Comparison of ENCODE assay signal across 24 mouse cellular contexts in the genomic region with DNA sequence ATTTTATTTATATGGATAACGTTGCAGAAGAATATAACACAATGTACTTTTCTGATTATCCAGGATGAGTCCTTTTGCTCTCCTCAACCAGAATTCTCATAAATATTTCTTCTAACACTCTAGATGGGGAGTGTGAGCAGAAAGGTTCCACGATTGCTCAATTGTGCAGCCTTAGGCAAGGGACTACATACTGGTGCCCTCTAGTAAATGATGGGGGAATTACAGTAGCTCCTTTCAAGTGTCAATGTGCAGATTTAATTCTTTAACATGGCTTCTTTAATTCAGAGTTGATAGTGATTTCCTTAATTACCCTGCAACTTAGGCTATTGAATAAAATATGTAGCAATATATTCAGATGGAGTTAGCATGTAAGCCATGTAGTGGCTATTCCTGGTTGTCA.
DNase-seq lines count a peak whose midpoint lies in the region; ATAC-seq and TF ChIP-seq lines count a peak whose summit lies in the region.
"Had no signal": no experiment of that assay in that cellular context is flagged by ENCODE, and none has a peak within 500 bp of the region (broad histone marks: within the 10 kb centered on the region; RNA-seq: fewer than 3 reads in every experiment).

No protein-coding gene starts in this region.

- no peak for DNase-seq in frontal cortex, postnatal 36 days (ENCODE audit: low spot score in 2 of 2)
- no peak for DNase-seq in left cerebral cortex, adult 2 months (ENCODE audit: extremely low spot score in 1 of 2, low spot score in 2 of 2)
- DNase-seq in left cerebral cortex, postnatal 10 days (ENCODE audit: extremely low spot score in 1 of 2, low spot score in 2 of 2), result no peak
- no peak for DNase-seq in cerebellum, adult 9-10 months
- no peak for DNase-seq in thymus, adult 2 months
- DNase-seq: adrenal gland, adult 2 months; adrenal gland, postnatal 14 days; cerebellum, adult 11-12 months; cerebellum, adult 8-10 months; cerebellum, postnatal 14 days; embryo, embryonic 11 days; gastrocnemius, adult 2 months; gastrocnemius, postnatal 14 days; heart, adult 11 months had no signal

- no peak overlapping the region for H3K27ac ChIP-seq in left cerebral cortex, adult 2 months
- H3K27ac ChIP-seq in cortical plate, adult 2 months (ENCODE audit: insufficient read depth, low read length), result no peak overlapping the region
- no peak overlapping the region for H3K27ac ChIP-seq in thymus, adult 2 months (ENCODE audit: control insufficient read depth, insufficient read depth, low read length)
- H3K27ac ChIP-seq: embryonic facial prominence, embryonic 10.5 days; embryonic facial prominence, embryonic 13.5 days; forebrain, embryonic 12.5 days; forebrain, embryonic 15.5 days; gastrocnemius, adult 2 months; hindbrain, embryonic 12.5 days; hindbrain, embryonic 15.5 days had no signal

- WGBS in thymus, adult 2 months, result 87% methylated on average over 2 of the region's 2 CpGs

- H3K9me3 ChIP-seq in E14TG2a.4 (ENCODE audit: low read length), result no peaks in the 10 kb centered on the region
- H3K9me3 ChIP-seq: embryonic facial prominence, embryonic 10.5 days; embryonic facial prominence, embryonic 13.5 days; forebrain, embryonic 12.5 days; forebrain, embryonic 15.5 days; hindbrain, embryonic 12.5 days; hindbrain, embryonic 15.5 days had no signal

- H3K4me3 ChIP-seq in left cerebral cortex, adult 2 months, result no peak overlapping the region
- no peak overlapping the region for H3K4me3 ChIP-seq in E14TG2a.4 (replicated peaks; ENCODE audit: low read length)
- H3K4me3 ChIP-seq in cortical plate, adult 2 months (ENCODE audit: insufficient read depth, low read length), result no peak overlapping the region
- H3K4me3 ChIP-seq in thymus, adult 2 months (ENCODE audit: control insufficient read depth, insufficient read depth, low read length), result no peak overlapping the region
- H3K4me3 ChIP-seq: embryonic facial prominence, embryonic 10.5 days; embryonic facial prominence, embryonic 13.5 days; erythroblast, embryonic 14.5 days; forebrain, embryonic 12.5 days; forebrain, embryonic 15.5 days; gastrocnemius, adult 2 months; hindbrain, embryonic 12.5 days; hindbrain, embryonic 15.5 days had no signal

- intact Hi-C loops in left cerebral cortex, adult 2 months (cut with DNase I), result no loop called here
- intact Hi-C loops in left cerebral cortex, postnatal 10 days (cut with DNase I), result no loop called here

- ATAC-seq in frontal cortex, adult (ENCODE audit: low TSS enrichment), result peak; percentile 59; the same call in 1 of the 2 replicates
- ATAC-seq: forebrain, embryonic 15.5 days had no signal

- peak; percentile 30 for TF ChIP-seq CTCF in left cerebral cortex, adult 2 months (IDR thresholded peaks at IDR 0.05)
- peak; percentile 27 for TF ChIP-seq CTCF in E14TG2a.4 (conservative IDR thresholded peaks at IDR 0.05; ENCODE audit: low read length)
- TF ChIP-seq CTCF in cortical plate, adult 2 months (IDR thresholded peaks at IDR 0.05; ENCODE audit: extremely low read depth, insufficient read depth, low read length), result 0 out of 2 replicates have a peak, but pooled peaks have one; percentile 4
- no peak for TF ChIP-seq CTCF in thymus, adult 2 months (IDR thresholded peaks at IDR 0.05; ENCODE audit: borderline replicate concordance, control insufficient read depth, extremely low read depth, insufficient read depth, low read length, poor library complexity)

- H3K4me1 ChIP-seq in E14TG2a.4 (replicated peaks; ENCODE audit: low read depth, low read length), result no peaks in the 10 kb centered on the region
- H3K4me1 ChIP-seq in cortical plate, adult 2 months (ENCODE audit: control insufficient read depth, insufficient read depth, low read length), result no peaks in the 10 kb centered on the region
- no peaks in the 10 kb centered on the region for H3K4me1 ChIP-seq in thymus, adult 2 months (replicated peaks; ENCODE audit: control insufficient read depth, insufficient read depth, low read length)
- H3K4me1 ChIP-seq: embryonic facial prominence, embryonic 10.5 days; embryonic facial prominence, embryonic 13.5 days; forebrain, embryonic 12.5 days; forebrain, embryonic 15.5 days; hindbrain, embryonic 12.5 days; hindbrain, embryonic 15.5 days had no signal

- no peaks in the 10 kb centered on the region for H3K36me3 ChIP-seq in E14TG2a.4 (ENCODE audit: insufficient read depth, low read length)
- H3K36me3 ChIP-seq in thymus, adult 2 months (ENCODE audit: control insufficient read depth, insufficient read depth, low read length), result no peaks in the 10 kb centered on the region
- H3K36me3 ChIP-seq: embryonic facial prominence, embryonic 10.5 days; embryonic facial prominence, embryonic 13.5 days; forebrain, embryonic 12.5 days; forebrain, embryonic 15.5 days; hindbrain, embryonic 12.5 days; hindbrain, embryonic 15.5 days had no signal

- no peak for TF ChIP-seq POLR2A in cortical plate, adult 2 months (IDR thresholded peaks at IDR 0.05; ENCODE audit: extremely low read depth, insufficient read depth, low read length)
- TF ChIP-seq POLR2A in thymus, adult 2 months (IDR thresholded peaks at IDR 0.05; ENCODE audit: control insufficient read depth, extremely low read depth, insufficient read depth, low read length, poor library complexity), result no peak

- H3K27me3 ChIP-seq in E14TG2a.4 (ENCODE audit: insufficient read depth, low read length), result no peaks in the 10 kb centered on the region
- H3K27me3 ChIP-seq in thymus, adult 2 months (ENCODE audit: control insufficient read depth, insufficient read depth, low read length), result no peaks in the 10 kb centered on the region
- H3K27me3 ChIP-seq: embryonic facial prominence, embryonic 13.5 days; forebrain, embryonic 12.5 days; forebrain, embryonic 15.5 days; hindbrain, embryonic 12.5 days; hindbrain, embryonic 15.5 days had no signal
